13 mouse cellular contexts compared by ENCODE assay signal in genomic region chr10:127186451-127186850, GRCm38 (mm10). TPM values are rescaled to one million over a fixed set of nuclear protein-coding genes. Genes with fewer than 3 reads are reported as not detected.
DNase-seq lines count a peak whose midpoint lies in the region; ATAC-seq and TF ChIP-seq lines count a peak whose summit lies in the region.
"Had no signal": no experiment of that assay in that cellular context is flagged by ENCODE, and none has a peak within 500 bp of the region (broad histone marks: within the 10 kb centered on the region; RNA-seq: fewer than 3 reads in every experiment).

No protein-coding gene starts in this region.

- no peak for TF ChIP-seq EP300 in heart, postnatal 0 days (IDR thresholded peaks at IDR 0.05; ENCODE audit: low read depth)

- WGBS in heart, postnatal 0 days, result 88% methylated on average over 1 of the region's 1 CpGs
- 75% methylated on average over 1 of the region's 1 CpGs for WGBS in lung, adult 2 months

- H3K4me2 ChIP-seq in heart, postnatal 0 days (ENCODE audit: low read depth, low read length), result no peak overlapping the region

- no peak for TF ChIP-seq POLR2A in lung, adult 2 months (IDR thresholded peaks at IDR 0.05; ENCODE audit: borderline replicate concordance, extremely low read depth, low read depth, low read length)

- H3K4me3 ChIP-seq in heart, postnatal 0 days (ENCODE audit: low read depth, low read length), result no peak overlapping the region
- H3K4me3 ChIP-seq in lung, adult 2 months (replicated peaks; ENCODE audit: extremely low read depth, low read depth, low read length), result no peak overlapping the region
- no peak overlapping the region; the same call in 1 of the 2 replicates for H3K4me3 ChIP-seq in G1E (ENCODE audit: low read depth, low read length)

- no peak for DNase-seq in heart, postnatal 0 days (ENCODE audit: low spot score)
- DNase-seq in heart, postnatal 14 days, result no peak
- no peak for DNase-seq in lung, adult 2 months
- DNase-seq in lung, adult 18-20 months, result no peak
- no peak for DNase-seq in G1E (ENCODE audit: low spot score)
- DNase-seq in naive thymus-derived CD4-positive, alpha-beta T cell, adult 2 months (ENCODE audit: low read depth), result peak; percentile 39
- no peak for DNase-seq in urinary bladder, postnatal 36 days (ENCODE audit: low spot score in 2 of 2)
- DNase-seq: kidney, postnatal 10 days; lung, postnatal 4 days; right cerebral cortex, postnatal 14 days; thymus, postnatal 14 days had no signal

- no peak overlapping the region for H3K9ac ChIP-seq in heart, postnatal 0 days (replicated peaks; ENCODE audit: low read depth, low read length)

- H3K36me3 ChIP-seq in heart, postnatal 0 days (replicated peaks; ENCODE audit: control insufficient read depth, insufficient read depth, low read length), result peaks cover 11% of the 10 kb centered on the region
- H3K36me3 ChIP-seq in G1E (replicated peaks), result peaks cover 72% of the 10 kb centered on the region

- peaks cover 24% of the 10 kb centered on the region for H3K27me3 ChIP-seq in heart, postnatal 0 days (ENCODE audit: control insufficient read depth, insufficient read depth, low read length)
- no peaks in the 10 kb centered on the region for H3K27me3 ChIP-seq in G1E (ENCODE audit: insufficient read depth, low read length)

- TF ChIP-seq CTCF in heart, postnatal 0 days (IDR thresholded peaks at IDR 0.05; ENCODE audit: low read depth), result peak; percentile 17; the same call in 1 of the 2 replicates
- 0 out of 2 replicates have a peak, but pooled peaks have one; percentile 5 for TF ChIP-seq CTCF in lung, adult 2 months (IDR thresholded peaks at IDR 0.05; ENCODE audit: insufficient read depth, low read length)
- peak; percentile 49; the same call in 1 of the 2 replicates for TF ChIP-seq CTCF in G1E (IDR thresholded peaks at IDR 0.05; ENCODE audit: low read depth, low read length)

- H3K27ac ChIP-seq in heart, postnatal 0 days (ENCODE audit: low read depth), result no peak overlapping the region
- H3K27ac ChIP-seq: heart, embryonic 10.5 days had no signal

- intact Hi-C loops in heart, postnatal 14 days (cut with DNase I), result no loop called here

- 0 out of 2 replicates have a peak, but pooled peaks cover 8% of the 10 kb centered on the region for H3K4me1 ChIP-seq in heart, postnatal 0 days (ENCODE audit: control insufficient read depth, insufficient read depth)
- no peaks in the 10 kb centered on the region for H3K4me1 ChIP-seq in lung, adult 2 months (ENCODE audit: control insufficient read depth, insufficient read depth, low read length)
- H3K4me1 ChIP-seq in G1E (ENCODE audit: insufficient read depth, low read depth, low read length), result peaks cover 87% of the 10 kb centered on the region

- ATAC-seq in heart, postnatal 0 days (ENCODE audit: insufficient read depth, low read depth), result no peak
- no peak for ATAC-seq in G1E (ENCODE audit: extremely low read depth, insufficient number of reproducible peaks, low FRiP score, poor library complexity, severe bottlenecking)

- H3K9me3 ChIP-seq in heart, postnatal 0 days (replicated peaks; ENCODE audit: control insufficient read depth, low read length), result no peaks in the 10 kb centered on the region
- H3K9me3 ChIP-seq in G1E (replicated peaks), result peaks cover 6% of the 10 kb centered on the region
- H3K9me3 ChIP-seq: heart, embryonic 10.5 days had no signal

RNA-seq across cellular contexts. Expression of gene Arhgef25, which starts 3.4 kb away (rescaled TPM):
- 20.8 and 44.2 TPM in 2 replicates for total RNA-seq in heart, postnatal 0 days (2014; rRNA removed; ENCODE audit: low replicate concordance)
- polyA plus RNA-seq in heart, postnatal 0 days (2015; fragmentation: Nextera tagmentation; extraction: Ambion mirVana), result 10.0 and 13.8 TPM in 2 replicates
- total RNA-seq in heart, postnatal 14 days (2021), result 10 to 100 TPM; 17.0 to 17.9 TPM
- 29.1 and 36.7 TPM in 2 replicates for polyA plus RNA-seq in lung, adult 2 months (2012; rRNA removed)
- 49.0 and 70.1 TPM in 2 replicates for total RNA-seq in G1E (2014; fragmentation: Nextera tagmentation)
- 43.0 and 51.4 TPM in 2 replicates for total RNA-seq in G1E (2017)
- polyA plus RNA-seq in G1E (2012), result 98.4 and 120 TPM in 2 replicates
- total RNA-seq: neutrophil, adult 5-6 weeks had no signal

RNA-seq across cellular contexts. Expression of gene Slc26a10, which starts 6.0 kb away (rescaled TPM):
- total RNA-seq in heart, postnatal 0 days (2014; rRNA removed; ENCODE audit: low replicate concordance), result 51.0 and 61.2 TPM in 2 replicates
- 22.8 and 23.3 TPM in 2 replicates for polyA plus RNA-seq in heart, postnatal 0 days (2015; fragmentation: Nextera tagmentation; extraction: Ambion mirVana)
- total RNA-seq in heart, postnatal 14 days (2021), result 10 to 100 TPM; 45.5 to 66.9 TPM
- polyA plus RNA-seq in lung, adult 2 months (2012; rRNA removed), result 3.5 and 7.4 TPM in 2 replicates
- total RNA-seq in G1E (2014; fragmentation: Nextera tagmentation) (8.4 and 10.1 TPM in 2 replicates), G1E (2017) (0.58 and 0.98 TPM in 2 replicates)
- 0.68 and 0.94 TPM in 2 replicates for polyA plus RNA-seq in G1E (2012)

RNA-seq across cellular contexts. Expression of gene Dtx3, which starts 9.1 kb away (rescaled TPM):
- 44.4 and 64.1 TPM in 2 replicates for total RNA-seq in heart, postnatal 0 days (2014; rRNA removed; ENCODE audit: low replicate concordance)
- polyA plus RNA-seq in heart, postnatal 0 days (2015; fragmentation: Nextera tagmentation; extraction: Ambion mirVana), result 28.8 and 30.0 TPM in 2 replicates
- 10 to 100 TPM; 36.1 to 43.4 TPM for total RNA-seq in heart, postnatal 14 days (2021)
- polyA plus RNA-seq in lung, adult 2 months (2012; rRNA removed), result 134 and 157 TPM in 2 replicates
- 318 and 360 TPM in 2 replicates for total RNA-seq in G1E (2014; fragmentation: Nextera tagmentation)
- 95.8 and 125 TPM in 2 replicates for total RNA-seq in G1E (2017)
- 213 and 260 TPM in 2 replicates for polyA plus RNA-seq in G1E (2012)

RNA-seq across cellular contexts. Expression of gene B4galnt1, which starts 21.4 kb away (rescaled TPM):
- 2.3 and 7.7 TPM in 2 replicates for total RNA-seq in heart, postnatal 0 days (2014; rRNA removed; ENCODE audit: low replicate concordance)
- polyA plus RNA-seq in heart, postnatal 0 days (2015; fragmentation: Nextera tagmentation; extraction: Ambion mirVana), result 0.72 and 0.82 TPM in 2 replicates
- total RNA-seq in heart, postnatal 14 days (2021), result 1 to 10 TPM; 2.9 to 3.8 TPM
- polyA plus RNA-seq in lung, adult 2 months (2012; rRNA removed), result 70.8 and 81.2 TPM in 2 replicates
- total RNA-seq in G1E (2014; fragmentation: Nextera tagmentation) (173 and 188 TPM in 2 replicates), G1E (2017) (65.0 and 66.7 TPM in 2 replicates)
- 292 and 318 TPM in 2 replicates for polyA plus RNA-seq in G1E (2012)

RNA-seq across cellular contexts. Expression of gene Pip4k2c, which starts 24.9 kb away (rescaled TPM):
- total RNA-seq in heart, postnatal 0 days (2014; rRNA removed; ENCODE audit: low replicate concordance), result 22.4 and 23.7 TPM in 2 replicates
- polyA plus RNA-seq in heart, postnatal 0 days (2015; fragmentation: Nextera tagmentation; extraction: Ambion mirVana), result 24.7 and 25.0 TPM in 2 replicates
- 10 to 100 TPM; 22.8 to 23.1 TPM for total RNA-seq in heart, postnatal 14 days (2021)
- polyA plus RNA-seq in lung, adult 2 months (2012; rRNA removed), result 36.6 and 45.7 TPM in 2 replicates
- total RNA-seq in G1E (2014; fragmentation: Nextera tagmentation) (136 and 141 TPM in 2 replicates), G1E (2017) (126 and 133 TPM in 2 replicates)
- polyA plus RNA-seq in G1E (2012), result 130 and 151 TPM in 2 replicates
